Mouse (Mus musculus) lung, adult 2 months (tissue): ENCODE results near the gene Extl2. TPM values are rescaled to one million over a fixed set of nuclear protein-coding genes. Genes with fewer than 3 reads are reported as not detected.

Source experiments
- DNase-seq: peaks from one replicate; pipeline ENCODE4 v3.0.0; 2022
- H3K4me1 ChIP-seq: fragments of 200-500 bp; 2 replicates; pipeline ENCODE4 v1.6.1; 2011; ENCODE audit warnings: low read length; ENCODE audit not compliant: control insufficient read depth, insufficient read depth
- H3K4me3 ChIP-seq: fragments of 200-500 bp; replicated peaks from 2 replicates; pipeline ENCODE3; 2011; ENCODE audit warnings: low read depth, mild to moderate bottlenecking, control low read depth, low read length; ENCODE audit errors: extremely low read depth
- CTCF ChIP-seq: fragments of 200-500 bp; IDR thresholded peaks from 2 replicates; pipeline ENCODE4 v1.5.1; 2011; ENCODE audit warnings: mild to moderate bottlenecking, low read length, control low read depth; ENCODE audit not compliant: insufficient read depth
- POLR2A ChIP-seq: fragments of 200-500 bp; IDR thresholded peaks from 2 replicates; pipeline ENCODE4 v1.6.1; 2011; ENCODE audit warnings: low read depth, mild to moderate bottlenecking, control low read depth, low read length, borderline replicate concordance; ENCODE audit errors: extremely low read depth
- WGBS: fragments of 180-500 bp; shearing (Covaris S2); methylation state at CpG from one replicate; pipeline ENCODE4 v1.1.7; 2018; 5-methylcytosine and 5-hydroxymethylcytosine counted together
- polyA plus RNA-seq: library from polyadenylated mRNA; depleted of rRNA; stranded (reverse); fragments of >200 nt; gene quantifications from 2 replicates; pipeline ENCODE4 v1.2.3, GENCODE M21; 2012

Extl2 gene
- polyA plus RNA-seq, 1 experiment, result 9.8 TPM

GRCm38 (mm10) chr3:116006284-116006977 is 831 bp upstream of the Extl2 start:
- Histone ChIP-seq H3K4me1 (no peaks in the 10 kb centered on the region; the same call in 1 of the 2 replicates), H3K4me3 (peak overlapping the region; percentile 94)
- no peak for TF ChIP-seq POLR2A
- TF ChIP-seq CTCF, result no peak
- no peak for DNase-seq
- 4% methylated on average over 12 of the region's 12 CpGs for WGBS

GRCm38 (mm10) chr3:116007941-116008440 is 729 bp downstream of the Extl2 start:
- peak; percentile 70 for DNase-seq
- TF ChIP-seq CTCF (no peak), POLR2A (no peak)
- Histone ChIP-seq H3K4me3 (peak overlapping the region; percentile 78), H3K4me1 (no peaks in the 10 kb centered on the region; the same call in 1 of the 2 replicates)
- under 1% methylated on average over 12 of the region's 12 CpGs for WGBS

GRCm38 (mm10) chr3:116009622-116010344 is 2.5 kb downstream of the Extl2 start:
- no peak overlapping the region for H3K4me3 ChIP-seq
- no peaks in the 10 kb centered on the region; the same call in 1 of the 2 replicates for H3K4me1 ChIP-seq
- TF ChIP-seq CTCF, result no peak
- no peak for TF ChIP-seq POLR2A
- no peak for DNase-seq
- WGBS, result 85% methylated on average over 17 of the region's 17 CpGs

- TF ChIP-seq CTCF (no peak), POLR2A (no peak)
- H3K4me3 ChIP-seq, result no peak overlapping the region
- WGBS, result 90% methylated on average over 6 of the region's 6 CpGs
- DNase-seq, result no peak
- H3K4me1 ChIP-seq, result no peaks in the 10 kb centered on the region
These were observed 7.6 kb downstream of the Extl2 start for GRCm38 (mm10) chr3:116014901-116015300.

- Histone ChIP-seq H3K4me3 (no peak overlapping the region), H3K4me1 (no peaks in the 10 kb centered on the region)
- 94% methylated on average over 13 of the region's 13 CpGs for WGBS
- no peak for DNase-seq
- TF ChIP-seq CTCF (no peak), POLR2A (no peak)
These were observed 8.9 kb downstream of the Extl2 start for GRCm38 (mm10) chr3:116016116-116016515.

- no peak for DNase-seq
- 67% methylated on average over 4 of the region's 4 CpGs for WGBS
- TF ChIP-seq CTCF (no peak), POLR2A (no peak)
These were observed 11.3 kb downstream of the Extl2 start for GRCm38 (mm10) chr3:116018606-116019005.

GRCm38 (mm10) chr3:116019136-116019535 is 11.9 kb downstream of the Extl2 start:
- TF ChIP-seq CTCF (no peak), POLR2A (no peak)
- WGBS, result 95% methylated on average over 5 of the region's 5 CpGs
- no peak overlapping the region for H3K4me3 ChIP-seq
- DNase-seq, result no peak
- no peaks in the 10 kb centered on the region for H3K4me1 ChIP-seq

More at GRCm38 (mm10) chr3:116018606-116019005, 11.3 kb downstream of the Extl2 start:
- Histone ChIP-seq H3K4me3 (no peak overlapping the region), H3K4me1 (no peaks in the 10 kb centered on the region)

- no peak overlapping the region for H3K4me3 ChIP-seq
- TF ChIP-seq POLR2A (no peak), CTCF (no peak)
- DNase-seq, result no peak
- WGBS, result 86% methylated on average over 12 of the region's 12 CpGs
- H3K4me1 ChIP-seq, result no peaks in the 10 kb centered on the region
These were observed 17.0 kb downstream of the Extl2 start for GRCm38 (mm10) chr3:116024236-116024635.

GRCm38 (mm10) chr3:116024669-116025068 is 17.4 kb downstream of the Extl2 start:
- Histone ChIP-seq H3K4me3 (no peak overlapping the region), H3K4me1 (no peaks in the 10 kb centered on the region)
- DNase-seq, result no peak
- 72% methylated on average over 5 of the region's 5 CpGs for WGBS
- TF ChIP-seq POLR2A, result no peak
- no peak for TF ChIP-seq CTCF

- DNase-seq, result peak; percentile 12
These were observed 18.4 kb downstream of the Extl2 start for GRCm38 (mm10) chr3:116025701-116026100.

More at GRCm38 (mm10) chr3:116025701-116026100, 18.4 kb downstream of the Extl2 start:
- WGBS, result 66% methylated on average over 10 of the region's 10 CpGs
- Histone ChIP-seq H3K4me1 (no peaks in the 10 kb centered on the region; the same call in 1 of the 2 replicates), H3K4me3 (no peak overlapping the region)
- TF ChIP-seq POLR2A (no peak), CTCF (no peak)
